In genomic region chr7:130048106-130048772, GRCm38 (mm10) we compare ENCODE assay signal across 17 mouse cellular contexts.
A peak's percentile ranks its signal among the peaks of the same experiment; 100 is the strongest.
DNase-seq lines count a peak whose midpoint lies in the region; ATAC-seq lines count a peak whose summit lies in the region.
"Had no signal": no experiment of that assay in that cellular context is flagged by ENCODE, and none has a peak within 500 bp of the region (broad histone marks: within the 10 kb centered on the region; RNA-seq: fewer than 3 reads in every experiment).

No protein-coding gene starts in this region.

- ATAC-seq in midbrain, embryonic 13.5 days: no peak
- no peak for ATAC-seq in kidney, embryonic 16.5 days (ENCODE audit: low FRiP score, low TSS enrichment)

- H3K27ac ChIP-seq in midbrain, embryonic 10.5 days (replicated peaks): peak overlapping the region; percentile 77
- no peak overlapping the region for H3K27ac ChIP-seq in midbrain, embryonic 13.5 days
- peak overlapping the region; percentile 31; the same call in 1 of the 2 replicates for H3K27ac ChIP-seq in kidney, embryonic 16.5 days (ENCODE audit: low read length)
- H3K27ac ChIP-seq: embryonic facial prominence, embryonic 12.5 days; heart, embryonic 15.5 days; hindbrain, embryonic 14.5 days; layer of hippocampus, adult 2 months; stomach, postnatal 0 days had no signal

- H3K9me3 ChIP-seq in midbrain, embryonic 10.5 days (replicated peaks): no peaks in the 10 kb centered on the region
- H3K9me3 ChIP-seq in midbrain, embryonic 13.5 days: no peaks in the 10 kb centered on the region
- H3K9me3 ChIP-seq in kidney, embryonic 16.5 days (ENCODE audit: low read length): no peaks in the 10 kb centered on the region
- H3K9me3 ChIP-seq: embryonic facial prominence, embryonic 12.5 days; heart, embryonic 15.5 days had no signal

- DNase-seq in heart, adult 11 months: peak; percentile 54
- no peak for DNase-seq in heart, adult 18-20 months
- peak; percentile 88 for DNase-seq in midbrain, embryonic 10.5 days (ENCODE audit: low spot score)
- peak; percentile 32 for DNase-seq in mesoderm, embryonic 11.5 days (ENCODE audit: low read depth, low spot score)
- no peak for DNase-seq in urinary bladder, postnatal 4 days (ENCODE audit: low spot score in 2 of 2)
- no peak for DNase-seq in spleen, postnatal 4 days (ENCODE audit: low spot score in 2 of 2)
- DNase-seq: cerebellum, adult 8-10 months; gastrocnemius, postnatal 25 days; lung, postnatal 4 days; thymus, postnatal 4 days had no signal

- no peak overlapping the region for H3K9ac ChIP-seq in midbrain, embryonic 13.5 days (replicated peaks)
- H3K9ac ChIP-seq in kidney, embryonic 16.5 days (replicated peaks; ENCODE audit: low read length): no peak overlapping the region
- H3K9ac ChIP-seq: embryonic facial prominence, embryonic 12.5 days; heart, embryonic 15.5 days; hindbrain, embryonic 14.5 days had no signal

- no peaks in the 10 kb centered on the region for H3K36me3 ChIP-seq in midbrain, embryonic 10.5 days
- no peaks in the 10 kb centered on the region for H3K36me3 ChIP-seq in midbrain, embryonic 13.5 days
- H3K36me3 ChIP-seq in kidney, embryonic 16.5 days (ENCODE audit: insufficient read depth, low read length): no peaks in the 10 kb centered on the region
- H3K36me3 ChIP-seq: embryonic facial prominence, embryonic 12.5 days; heart, embryonic 15.5 days had no signal

- H3K4me2 ChIP-seq in midbrain, embryonic 13.5 days (replicated peaks): no peak overlapping the region
- H3K4me2 ChIP-seq in kidney, embryonic 16.5 days (replicated peaks; ENCODE audit: low read depth, low read length): no peak overlapping the region
- H3K4me2 ChIP-seq: embryonic facial prominence, embryonic 12.5 days; heart, embryonic 15.5 days; hindbrain, embryonic 14.5 days had no signal

- peaks cover 65% of the 10 kb centered on the region for H3K27me3 ChIP-seq in midbrain, embryonic 10.5 days (ENCODE audit: low read depth, poor library complexity, severe bottlenecking)
- peaks cover 12% of the 10 kb centered on the region for H3K27me3 ChIP-seq in midbrain, embryonic 13.5 days
- H3K27me3 ChIP-seq in kidney, embryonic 16.5 days (ENCODE audit: insufficient read depth, low read length): no peaks in the 10 kb centered on the region
- H3K27me3 ChIP-seq: embryonic facial prominence, embryonic 12.5 days; heart, embryonic 15.5 days had no signal

- H3K4me1 ChIP-seq in midbrain, embryonic 10.5 days: peaks cover 73% of the 10 kb centered on the region
- peaks cover 11% of the 10 kb centered on the region; the same call in 1 of the 2 replicates for H3K4me1 ChIP-seq in midbrain, embryonic 13.5 days (replicated peaks)
- peaks cover 36% of the 10 kb centered on the region for H3K4me1 ChIP-seq in kidney, embryonic 16.5 days (ENCODE audit: insufficient read depth, low read length)

- H3K4me3 ChIP-seq in midbrain, embryonic 10.5 days: no peak overlapping the region
- no peak overlapping the region for H3K4me3 ChIP-seq in midbrain, embryonic 13.5 days (replicated peaks)
- no peak overlapping the region for H3K4me3 ChIP-seq in kidney, embryonic 16.5 days (ENCODE audit: low read length)
- H3K4me3 ChIP-seq: embryonic facial prominence, embryonic 12.5 days; heart, embryonic 15.5 days; layer of hippocampus, adult 2 months had no signal

- WGBS in midbrain, embryonic 10.5 days: 15% methylated on average over 6 of the region's 6 CpGs
- WGBS in midbrain, embryonic 13.5 days: 6% methylated on average over 6 of the region's 6 CpGs
- WGBS in kidney, embryonic 16.5 days: 49% methylated on average over 6 of the region's 6 CpGs

Comparison
In these comparisons a context has a peak if more than half of its experiments do, and no peak if none do; other contexts are left out.
1. DNase-seq: peak in heart, adult 11 months (single experiment), midbrain, embryonic 10.5 days (single experiment) and mesoderm, embryonic 11.5 days (single experiment); none in heart, adult 18-20 months (0 of 2), urinary bladder, postnatal 4 days (0 of 2) and spleen, postnatal 4 days (0 of 2).